Mouse (Mus musculus) granulocyte monocyte progenitor cell, adult 5-6 weeks (primary cell): ENCODE data around the gene Gorasp1. TPM values are rescaled to one million over a fixed set of nuclear protein-coding genes. Genes with fewer than 3 reads are reported as not detected.

Experiments used
- ATAC-seq: replicated peaks from 2 replicates; pipeline ENCODE4 v1.8.0; 2016; ENCODE audit warnings: mild to moderate bottlenecking, moderate TSS enrichment, inconsistent platforms; ENCODE audit not compliant: poor library complexity, severe bottlenecking
- total RNA-seq, 2 experiments: library from RNA; stranded (forward) in 1 of 2; stranded (reverse) in 1 of 2; fragments of 200-712, 200-1000 nt in 1 of 2; fragments of >200 nt in 1 of 2; fragmentation: Nextera tagmentation in 1 of 2; gene quantifications; 2 replicates each; pipeline ENCODE4 v1.2.3; 2014 to 2017

Gene Gorasp1
- total RNA-seq (2014; fragmentation: Nextera tagmentation) (8.0 and 9.4 TPM in 2 replicates), total RNA-seq (2017) (4.8 and 9.5 TPM in 2 replicates)

DNA sequence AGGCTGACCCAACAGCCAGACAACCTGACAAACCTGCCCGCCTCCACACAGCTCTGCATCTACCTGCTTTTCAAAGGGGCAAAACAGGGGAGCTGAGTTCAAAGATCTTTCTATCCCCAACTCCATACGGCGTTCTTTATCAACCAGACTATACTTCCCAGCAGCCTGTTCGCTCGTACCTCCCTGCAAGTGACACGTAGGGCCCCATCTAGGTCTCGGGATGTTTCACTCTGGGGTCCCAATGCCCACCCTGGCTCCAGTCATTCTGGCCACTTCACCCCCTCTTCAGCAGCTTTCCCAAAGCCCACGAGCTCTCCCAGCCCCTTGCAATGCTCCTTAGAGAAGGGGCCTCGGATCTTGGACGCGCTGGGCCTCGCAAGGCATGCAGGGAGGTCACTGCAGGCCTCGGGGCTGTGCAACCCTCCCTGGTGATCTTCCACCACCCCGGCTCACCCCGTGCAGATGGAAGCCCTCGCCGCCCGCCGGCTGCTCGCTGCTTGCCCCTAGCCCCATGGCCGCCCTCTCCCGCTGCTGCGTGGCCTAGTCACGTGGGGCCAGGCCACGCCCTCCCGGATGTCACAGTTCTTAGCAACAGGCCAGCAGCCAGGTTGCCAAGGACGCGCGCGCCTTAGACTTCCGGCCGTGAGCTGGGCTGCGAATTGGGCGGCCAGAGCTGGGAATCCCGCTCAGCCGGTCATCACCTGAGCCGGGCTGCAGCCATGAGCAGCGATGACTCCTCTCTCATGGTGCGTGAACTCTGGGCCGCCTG is at the start of gene Gorasp1, which contains the start of gene Ttc21a:
TSS of gene Gorasp1 (minus strand) at position 561 of the 769 bp plus-strand sequence.
TSS of gene Ttc21a (plus strand) at position 602 of the 769 bp plus-strand sequence.
- peak; percentile 87 for ATAC-seq

GRCm38 (mm10) chr9:119985881-119986574 is 48.7 kb upstream of the Gorasp1 start:
- no peak for ATAC-seq

DNA sequence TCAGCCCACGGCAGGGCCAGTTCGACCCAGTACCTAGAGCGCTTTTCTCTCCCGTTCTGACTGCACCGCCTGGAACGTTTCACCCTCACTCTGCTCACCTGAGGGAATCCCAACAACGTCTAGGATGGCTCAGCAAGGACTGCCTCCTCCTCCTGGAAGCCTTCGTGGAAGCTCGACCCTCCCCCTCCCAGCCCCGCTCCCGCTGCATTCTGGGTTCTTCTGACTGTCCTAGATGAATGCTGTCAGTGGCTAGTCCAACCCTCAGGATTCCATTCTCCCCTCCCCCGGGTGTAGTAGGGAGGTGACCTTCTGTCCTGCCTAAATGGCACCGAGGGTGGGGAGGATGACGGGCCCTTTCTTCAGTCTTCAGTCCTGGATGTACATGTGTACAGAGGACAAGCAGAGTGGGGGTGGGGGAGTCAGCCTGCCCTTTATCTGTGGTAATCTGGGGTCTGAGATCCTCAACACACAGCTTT is 47.2 kb upstream of the Gorasp1 start, which contains the start of gene Csrnp1:
TSS of gene Csrnp1 (minus strand) at position 123 of the 476 bp plus-strand sequence.
- no peak for ATAC-seq

DNA sequence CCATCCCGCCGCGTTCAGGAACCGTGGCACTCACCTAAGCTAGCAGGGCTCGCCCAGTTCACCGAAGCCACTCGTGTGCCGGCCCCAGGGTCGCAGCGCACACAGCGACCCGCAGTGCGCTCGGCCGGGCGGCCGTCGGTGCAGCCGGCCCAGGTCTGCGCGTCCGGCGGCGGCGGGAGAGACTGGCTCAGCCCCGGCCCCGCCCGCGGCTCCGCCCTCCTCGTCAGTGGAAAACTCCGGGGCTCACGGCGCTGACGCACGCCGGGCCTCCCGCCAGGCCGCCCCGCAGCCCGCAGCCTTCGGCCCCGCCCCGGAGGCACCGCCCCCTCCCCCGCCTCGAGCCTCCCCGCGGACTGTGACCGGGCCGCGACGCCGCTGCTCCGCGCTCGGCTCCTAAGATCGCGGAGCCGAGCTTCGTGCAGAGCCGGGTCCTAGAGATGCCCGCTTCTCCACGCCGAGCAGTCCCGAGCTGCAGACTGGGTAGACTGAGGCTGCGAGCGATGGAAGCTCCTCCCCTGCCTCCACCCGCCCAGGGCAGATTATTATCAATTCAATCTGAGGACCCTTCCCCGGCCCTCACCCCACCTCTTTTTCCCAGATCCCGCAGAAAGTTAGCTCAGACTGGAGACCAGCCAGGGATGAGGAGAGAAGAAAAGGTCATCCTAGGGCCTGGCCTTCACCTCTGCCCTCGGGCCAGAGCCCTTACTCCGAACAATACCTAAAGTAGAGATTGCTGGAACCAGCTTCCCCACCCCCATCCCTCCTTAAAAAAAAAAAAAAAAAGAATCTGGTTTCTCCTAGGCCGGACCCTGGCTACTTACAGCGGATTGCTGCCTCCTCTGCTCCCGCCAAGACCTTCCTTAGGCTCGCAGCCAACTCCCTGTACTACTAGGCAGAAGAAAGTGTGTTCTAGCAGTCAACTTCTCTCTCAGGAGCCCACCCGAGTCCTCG is 46.5 kb upstream of the Gorasp1 start:
- ATAC-seq, result peak; percentile 50

DNA sequence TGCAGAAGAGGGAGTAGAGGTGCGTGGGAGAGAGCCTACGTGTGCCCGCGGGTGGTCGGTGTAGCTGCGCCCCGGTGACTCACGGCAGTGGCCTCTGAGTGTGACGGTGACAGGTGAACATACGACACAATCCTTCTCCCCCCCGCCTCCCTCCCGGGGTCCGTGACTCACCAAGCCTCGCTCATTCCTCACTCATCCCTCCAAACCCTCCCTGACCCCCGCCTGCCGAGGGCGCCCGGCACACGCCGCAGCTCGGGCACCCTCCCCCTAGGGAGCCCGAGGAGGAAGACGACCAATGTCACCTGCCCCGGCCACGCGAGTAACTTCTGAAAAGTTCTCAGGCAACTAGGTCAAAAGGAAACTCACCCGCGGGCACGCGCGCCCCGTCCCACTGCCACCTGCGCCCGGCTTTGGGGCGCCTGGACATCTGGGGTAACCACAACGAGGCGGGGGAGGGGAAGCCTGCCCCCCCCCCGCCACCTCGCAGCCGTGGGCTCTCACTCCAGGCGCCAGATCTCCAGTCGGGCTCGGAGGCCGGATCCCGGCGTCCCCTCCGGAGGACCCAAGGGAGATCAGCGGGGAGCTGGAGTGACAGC is 45.7 kb upstream of the Gorasp1 start:
- ATAC-seq, result peak; percentile 20

DNA sequence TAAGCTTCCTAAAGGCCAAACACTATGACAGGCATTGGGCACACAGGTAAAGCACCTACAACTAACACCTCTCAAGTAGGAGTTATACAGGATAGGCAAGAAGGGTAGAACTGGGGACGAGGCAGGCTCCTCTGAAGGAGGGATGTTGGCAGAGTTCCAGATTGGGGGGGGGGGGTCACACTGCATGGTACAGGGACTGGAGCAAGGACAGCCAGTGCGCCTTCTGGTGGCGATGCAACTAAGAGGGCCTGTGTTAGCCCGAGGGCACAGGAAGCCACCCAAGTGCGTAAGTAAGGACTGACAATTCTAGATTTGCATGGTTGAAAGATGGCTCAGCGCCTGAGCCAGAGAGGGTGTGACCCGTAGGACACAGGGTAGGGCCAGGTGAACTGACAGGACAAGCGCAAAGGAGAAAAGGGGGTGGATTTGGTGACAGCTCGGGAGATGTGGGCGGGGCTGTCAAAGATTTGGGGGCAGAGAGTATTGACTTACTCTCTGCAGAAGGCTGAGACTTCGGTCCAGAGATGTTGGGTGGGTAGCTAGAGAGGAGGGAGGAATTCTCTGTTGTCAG is 45.0 kb upstream of the Gorasp1 start:
- ATAC-seq, result peak; percentile 19

- ATAC-seq, result peak; percentile 36
Measured at GRCm38 (mm10) chr9:119981183-119982179, 44.1 kb upstream of the Gorasp1 start.

DNA sequence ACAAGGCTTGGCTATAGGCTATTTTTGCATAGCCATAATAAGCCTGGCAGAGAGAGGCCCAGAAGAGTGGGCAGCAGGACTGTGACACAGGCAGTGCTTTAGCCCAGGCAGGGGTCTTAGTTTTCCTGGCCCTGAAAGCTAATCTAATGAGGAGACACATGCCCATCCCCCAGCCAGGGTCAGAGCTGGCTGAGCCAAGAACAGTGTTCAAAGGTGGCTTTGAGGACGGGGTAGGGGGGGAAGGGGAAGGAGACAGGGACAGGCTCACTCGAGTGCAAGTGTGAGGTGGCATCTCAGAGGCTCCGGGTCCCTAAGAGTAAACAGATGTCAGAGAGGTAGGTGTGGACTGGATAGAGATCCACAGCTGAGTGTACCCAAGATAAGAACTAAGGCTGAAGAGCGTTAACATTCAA is 43.4 kb upstream of the Gorasp1 start:
- no peak for ATAC-seq

- no peak for ATAC-seq
Measured at GRCm38 (mm10) chr9:119979749-119980148, 42.4 kb upstream of the Gorasp1 start.

GRCm38 (mm10) chr9:119978811-119979441 is 41.6 kb upstream of the Gorasp1 start:
- ATAC-seq, result peak; percentile 25; the same call in 1 of the 2 replicates

- ATAC-seq, result no peak; the same call in 1 of the 2 replicates
Measured at GRCm38 (mm10) chr9:119978151-119978810, 40.9 kb upstream of the Gorasp1 start.

DNA sequence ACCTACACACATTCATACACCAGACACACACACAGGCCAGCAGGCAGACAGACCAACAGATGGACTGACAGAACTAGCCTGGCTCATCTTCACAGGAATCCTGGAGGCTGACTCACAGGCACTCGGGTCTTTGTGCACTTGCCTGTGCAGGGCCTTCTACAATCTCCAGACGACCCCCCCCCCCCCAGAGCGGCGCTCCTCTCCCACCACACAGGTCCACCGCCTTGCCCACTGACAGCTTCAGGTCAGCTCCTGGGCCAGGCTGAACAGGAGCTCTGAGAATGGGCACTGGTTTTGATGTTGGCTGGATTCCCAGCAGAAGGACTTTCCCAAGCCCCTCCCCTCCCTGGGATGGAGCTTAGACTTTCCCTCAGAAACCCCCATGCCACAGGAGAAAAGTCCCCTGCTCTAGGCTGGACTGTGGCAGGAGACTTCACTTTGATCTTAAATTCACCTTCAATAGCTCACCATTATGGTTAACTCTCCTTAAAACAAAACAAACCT is 40.2 kb upstream of the Gorasp1 start:
- no peak for ATAC-seq

DNA sequence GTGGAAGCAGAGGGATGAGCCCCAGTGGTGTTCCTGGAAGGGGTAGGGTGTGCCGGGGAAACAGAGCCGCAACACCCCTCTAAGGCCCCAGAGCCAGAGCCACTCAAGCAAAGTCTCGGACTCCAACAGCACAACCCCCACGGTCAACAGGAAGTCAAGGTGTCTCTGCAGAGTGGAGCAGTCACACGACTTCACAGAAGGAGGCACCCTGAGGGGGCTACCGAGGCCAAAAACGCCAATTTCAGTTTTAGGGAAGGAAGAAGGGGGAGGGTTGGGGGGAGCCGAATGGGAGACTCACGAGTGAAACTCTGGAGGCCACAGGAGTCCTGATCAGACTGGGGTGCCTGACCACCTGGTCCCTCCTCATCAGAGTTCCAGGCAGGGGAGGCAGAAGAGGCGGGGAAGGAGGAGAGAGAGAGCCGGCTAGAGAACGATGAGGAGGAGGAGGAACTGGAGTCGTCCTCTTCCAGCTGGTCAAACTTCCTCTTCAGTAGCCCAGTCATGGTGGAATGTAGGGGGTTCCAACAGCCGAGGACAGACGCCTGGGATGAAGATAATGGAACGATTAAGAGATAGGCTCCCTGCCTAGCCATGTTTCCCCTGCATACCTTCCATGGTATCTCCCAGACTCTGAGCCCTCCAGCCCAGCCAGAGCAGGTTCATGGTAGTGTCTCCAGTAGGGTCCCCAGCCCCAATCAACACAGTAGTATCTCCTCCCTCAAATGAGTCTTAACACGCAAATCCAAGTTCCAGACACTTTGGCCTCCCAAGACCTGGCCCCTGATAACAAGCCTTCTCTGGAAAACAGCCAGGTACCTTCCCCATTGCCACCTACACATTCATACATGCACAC is 39.6 kb upstream of the Gorasp1 start:
- peak; percentile 30 for ATAC-seq

- ATAC-seq, result no peak
Measured at GRCm38 (mm10) chr9:119975286-119975685, 37.9 kb upstream of the Gorasp1 start.

GRCm38 (mm10) chr9:119974609-119975008 is 37.2 kb upstream of the Gorasp1 start:
- ATAC-seq, result no peak
